Mouse (Mus musculus) cerebellum, postnatal 4 days (tissue): ENCODE measurements around the gene Nhsl2.

ENCODE experiments used
- DNase-seq, 2 experiments: peaks; one replicate each; pipeline ENCODE4 v3.0.0; 2022; ENCODE audit warnings: low spot score in 2 of 2, mixed read lengths in 1 of 2

Nhsl2 gene

DNA sequence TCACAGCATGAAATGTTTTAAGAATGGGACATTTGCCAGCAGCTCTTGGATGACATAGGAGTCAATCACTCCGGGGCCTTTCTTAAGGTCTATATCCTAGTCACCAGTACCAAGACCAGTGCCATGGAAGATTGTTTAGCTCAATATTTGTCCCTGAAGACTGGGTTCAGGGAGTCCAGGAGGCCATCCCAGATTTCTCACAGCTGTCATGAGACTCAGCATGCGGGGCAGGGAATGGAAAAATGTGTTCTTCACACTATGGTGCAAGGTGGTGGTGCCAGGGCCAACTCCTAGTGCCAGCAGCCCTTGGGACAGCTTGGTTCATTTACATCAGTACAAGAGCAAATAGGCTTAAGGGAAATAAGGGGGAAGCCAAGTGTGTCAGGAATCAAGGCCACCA lies 131.4 kb downstream of the Nhsl2 start:
- no peak for DNase-seq

DNA sequence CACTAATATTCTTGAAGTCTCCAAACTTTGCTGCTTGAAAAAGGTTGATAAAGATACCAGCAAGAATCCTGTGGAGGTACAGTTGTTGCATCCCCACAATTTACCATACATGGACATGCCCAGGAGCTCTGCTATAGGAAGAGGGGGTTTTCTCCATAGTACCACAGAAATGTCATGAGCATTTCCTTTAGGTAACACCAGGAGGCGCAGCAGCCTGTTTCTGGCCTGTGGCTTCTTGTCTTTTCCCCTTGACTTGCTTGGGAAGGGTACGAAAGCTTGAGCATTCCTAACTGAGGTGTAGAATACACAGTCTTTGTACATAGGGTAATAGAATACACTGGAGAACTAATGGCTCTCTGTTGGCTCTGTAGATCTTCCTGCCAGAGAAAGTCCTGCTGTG lies 132.3 kb downstream of the Nhsl2 start:
- no peak for DNase-seq

DNA sequence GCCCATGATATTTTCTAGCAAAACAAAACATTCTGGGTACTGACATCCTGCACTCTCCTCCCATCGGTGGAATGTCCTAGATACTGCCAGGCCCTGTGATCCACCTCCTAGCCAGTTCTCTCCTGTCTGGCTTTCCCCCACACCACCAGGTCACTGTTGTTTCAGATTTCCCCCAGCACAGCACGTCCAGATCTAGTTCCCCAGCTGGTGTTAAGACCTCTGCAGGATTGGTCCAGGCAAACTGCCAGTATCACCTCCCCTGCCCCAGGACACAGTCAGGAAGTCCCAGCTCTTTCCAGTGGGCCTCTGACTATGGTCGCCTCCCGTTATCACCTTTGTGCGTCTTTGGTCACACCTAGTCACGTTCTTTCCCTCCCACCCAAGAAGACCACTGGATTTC lies 134.5 kb downstream of the Nhsl2 start:
- DNase-seq = no peak

DNA sequence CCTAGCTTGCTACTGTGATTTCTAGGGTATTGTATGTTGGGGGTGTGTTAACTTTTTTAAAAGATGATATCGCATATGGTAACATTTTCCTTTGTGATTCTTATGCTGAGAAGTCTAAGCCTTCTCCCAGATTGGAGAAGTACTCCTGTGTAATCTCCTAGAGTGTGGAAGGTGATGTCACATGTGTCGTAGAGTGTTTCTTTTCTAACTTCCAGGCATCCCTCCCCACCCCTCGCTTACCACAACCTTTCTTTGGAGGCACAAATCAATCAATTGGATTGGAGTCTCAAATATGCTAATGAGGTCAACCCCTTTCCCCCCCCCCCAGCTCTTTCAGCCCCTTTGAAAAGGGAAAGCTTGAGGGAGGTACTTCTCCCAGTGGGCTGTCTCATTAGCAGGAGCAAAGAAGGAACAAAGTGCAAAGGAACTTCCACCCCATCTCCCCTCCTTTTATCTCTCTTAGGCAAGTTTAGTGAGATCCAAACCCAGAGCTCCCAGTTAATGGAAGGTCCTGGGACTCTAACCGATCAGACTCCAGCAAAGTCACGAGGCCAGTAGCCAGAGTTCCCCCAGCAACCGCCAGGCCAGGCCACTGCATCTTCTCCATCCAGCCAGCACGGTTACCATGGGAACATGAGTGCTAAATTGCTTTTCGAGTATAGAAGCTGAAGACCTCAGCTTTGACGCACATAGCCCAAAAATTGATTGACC lies 137.6 kb downstream of the Nhsl2 start:
- no peak for DNase-seq

DNA sequence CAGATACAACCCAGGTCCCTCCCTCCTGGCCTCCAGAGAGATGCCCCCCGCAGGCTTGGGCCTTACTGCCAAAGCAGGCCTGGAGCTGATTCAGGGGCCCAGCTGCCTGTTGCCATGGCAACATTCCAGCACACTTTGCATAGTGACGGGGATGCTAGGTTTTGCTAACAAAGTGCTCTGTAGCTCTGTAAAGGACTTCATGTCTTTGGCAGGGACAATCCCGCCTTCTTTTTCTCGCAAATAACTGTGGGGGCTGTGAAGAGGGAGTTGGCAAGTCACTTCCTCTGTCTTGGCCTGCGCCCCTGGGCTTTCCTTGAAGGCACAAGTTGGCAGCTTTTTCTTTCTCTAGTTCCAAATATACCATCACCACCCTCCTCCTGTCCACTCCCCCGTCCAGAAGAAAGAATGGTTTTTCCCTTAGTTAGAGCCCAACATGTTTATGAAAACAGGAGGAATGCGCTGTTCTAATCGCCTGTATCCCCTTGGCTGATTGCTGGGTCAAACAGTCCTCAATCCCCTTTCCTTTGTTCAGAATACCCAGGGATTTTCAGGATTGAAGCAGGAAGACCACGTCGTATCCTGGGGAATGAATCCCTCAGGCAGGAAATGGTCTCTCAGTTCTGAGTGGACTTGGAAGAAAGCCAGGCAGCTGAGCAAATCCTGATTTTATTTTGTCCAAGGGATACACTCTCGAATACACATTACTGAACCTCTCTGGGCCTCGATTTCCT lies 144.8 kb downstream of the Nhsl2 start:
- peak; percentile 26 to 53 for DNase-seq

DNA sequence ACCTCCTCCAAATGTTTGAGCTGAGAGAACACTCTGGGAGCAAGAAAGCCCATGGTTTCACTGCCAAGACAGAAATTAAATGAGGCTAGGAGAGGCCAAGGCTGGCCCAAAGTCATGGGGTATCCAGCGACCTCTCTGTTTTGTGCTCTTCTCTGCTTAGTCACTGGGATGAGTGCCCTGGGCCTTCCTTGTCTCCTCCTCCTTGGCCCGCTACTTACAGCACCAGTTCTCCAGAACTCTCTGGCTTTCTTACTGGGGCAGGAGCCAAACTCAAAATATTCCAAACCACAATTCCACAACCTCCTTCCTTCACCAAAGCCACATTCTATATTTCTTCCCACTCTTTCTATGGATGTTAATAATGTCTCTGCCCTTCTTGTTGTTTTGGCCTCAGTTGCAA lies 147.5 kb downstream of the Nhsl2 start:
- DNase-seq = no peak

DNA sequence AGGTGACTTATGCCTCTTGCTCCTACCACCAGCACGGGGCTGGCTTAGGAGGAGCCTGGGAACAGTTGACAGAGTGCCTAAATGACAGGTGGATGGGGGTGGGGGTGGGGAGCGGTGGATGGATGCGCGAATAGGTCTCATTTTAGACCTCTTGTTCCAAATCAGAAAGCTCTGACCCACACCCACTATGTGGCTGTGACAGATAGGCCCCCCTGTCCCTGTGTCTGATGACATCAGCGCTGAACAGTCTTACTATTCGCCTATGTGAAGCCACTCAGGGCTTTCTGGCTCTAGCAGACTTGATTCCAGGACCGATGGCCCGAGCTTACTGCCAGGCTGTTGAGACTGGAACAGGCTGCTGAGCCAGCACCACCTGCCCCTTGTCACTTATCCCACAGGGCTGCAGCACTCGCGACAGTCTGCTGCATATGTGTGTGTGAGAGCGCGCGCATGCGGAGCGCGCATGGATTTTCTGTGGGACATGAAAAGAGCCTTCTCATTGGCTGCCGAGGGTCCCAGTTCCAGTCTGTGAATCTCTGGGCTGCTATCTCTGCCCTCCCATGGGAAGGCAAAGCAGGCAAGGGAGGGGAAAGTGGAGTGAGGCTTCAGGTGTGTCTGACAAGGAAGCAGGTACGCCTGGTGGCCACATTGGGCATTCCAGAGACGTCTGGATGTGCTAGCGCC lies 154.6 kb downstream of the Nhsl2 start:
- DNase-seq = peak in 1 of 2 experiments; percentile 22

DNA sequence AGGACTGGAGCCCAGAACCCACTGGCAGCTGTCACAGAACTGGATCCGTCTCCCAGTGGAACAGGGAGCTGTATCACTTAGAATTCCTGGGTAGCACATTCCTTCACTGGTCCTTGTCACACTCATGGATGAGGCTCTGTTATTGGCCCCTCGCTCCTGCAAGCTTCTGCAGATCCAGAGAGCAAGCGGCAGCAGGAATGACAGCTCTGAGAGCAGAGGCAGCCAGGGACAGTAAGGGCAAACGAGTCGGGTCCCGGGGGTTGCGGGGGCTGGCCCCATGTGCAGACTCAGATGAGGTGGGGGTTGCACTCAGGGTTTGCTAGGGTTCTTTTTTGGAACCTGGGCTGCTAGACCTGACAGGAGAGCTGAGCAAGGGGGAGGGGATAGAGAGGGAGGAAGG lies 155.2 kb downstream of the Nhsl2 start:
- DNase-seq = no peak

DNA sequence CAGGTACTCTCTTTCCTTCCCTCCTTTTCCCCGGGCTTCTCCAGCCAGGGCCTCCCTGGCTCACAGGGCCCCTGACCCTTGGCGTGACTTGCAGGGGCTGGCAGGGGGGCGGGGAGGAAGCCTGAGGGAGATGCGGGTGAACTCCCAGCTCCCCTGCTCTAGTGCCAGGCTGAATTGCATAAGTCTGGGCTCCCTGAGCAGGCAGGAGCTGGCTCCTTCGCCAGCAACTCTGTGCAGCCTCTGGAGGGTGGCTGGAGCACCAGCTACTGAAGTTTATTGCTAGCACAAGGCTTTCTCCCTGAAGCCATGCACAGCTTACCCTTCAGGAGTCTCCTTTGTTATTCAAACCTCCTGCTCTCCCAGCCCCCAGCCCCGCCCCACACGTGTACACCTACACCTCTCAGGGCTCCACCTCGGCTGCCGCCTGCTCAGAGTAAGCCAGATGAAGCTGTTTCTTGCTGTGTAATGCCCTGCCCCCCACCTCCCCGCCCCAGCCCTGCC lies 156.0 kb downstream of the Nhsl2 start:
- DNase-seq = no peak

DNA sequence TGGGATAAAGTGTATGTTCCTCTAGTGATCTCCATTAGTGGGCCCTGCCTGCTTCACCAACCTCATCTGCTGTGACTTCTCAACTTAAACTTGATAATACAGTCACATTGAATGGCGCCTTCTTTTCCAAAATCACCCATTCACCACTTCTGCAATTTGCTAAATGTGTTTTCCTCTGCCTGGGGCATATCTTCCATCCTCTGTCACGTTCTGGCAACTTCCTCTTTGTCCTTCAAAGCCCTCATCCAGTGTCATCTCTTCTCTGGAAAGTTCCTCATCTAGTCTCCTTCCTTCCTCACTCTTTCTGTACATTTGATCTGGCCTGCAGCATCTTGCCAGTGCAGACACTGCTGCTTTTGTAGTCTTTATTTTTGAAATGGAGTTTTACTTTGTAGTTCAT lies 158.8 kb downstream of the Nhsl2 start:
- DNase-seq = no peak

DNA sequence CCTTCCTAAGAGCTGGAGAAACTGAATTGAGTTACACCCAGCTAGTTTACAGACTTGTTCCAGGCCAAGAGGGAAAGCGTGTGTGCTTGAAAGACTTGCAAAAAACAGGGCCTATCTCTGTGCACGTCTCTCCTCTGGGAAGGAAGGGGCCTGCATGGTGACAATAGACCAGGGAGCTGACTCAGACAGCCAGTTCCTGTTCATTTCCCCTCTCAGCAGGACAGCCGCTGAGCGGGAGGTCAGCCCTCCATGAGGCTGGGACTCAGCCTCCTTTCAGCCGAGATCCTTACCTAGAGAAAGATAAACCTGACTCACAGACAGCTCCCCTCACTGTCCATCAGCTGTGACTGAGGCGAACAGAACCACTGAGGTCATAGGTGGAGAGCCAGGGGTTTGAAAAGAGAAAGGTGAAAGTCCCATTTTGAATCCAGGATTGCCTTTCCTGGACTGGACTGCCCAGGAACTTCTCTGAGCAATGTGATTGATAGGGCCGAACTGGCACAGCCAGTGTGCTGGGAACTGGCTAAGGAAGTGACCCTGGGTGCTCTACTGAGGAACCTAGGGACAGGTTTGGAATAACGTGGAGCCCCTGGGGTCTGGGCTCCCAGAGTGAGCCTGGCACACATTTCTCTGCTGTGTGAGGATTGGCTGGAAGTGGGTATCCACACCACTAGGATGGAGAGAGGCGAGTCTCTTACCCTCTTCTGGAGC lies 168.2 kb downstream of the Nhsl2 start:
- no peak for DNase-seq

DNA sequence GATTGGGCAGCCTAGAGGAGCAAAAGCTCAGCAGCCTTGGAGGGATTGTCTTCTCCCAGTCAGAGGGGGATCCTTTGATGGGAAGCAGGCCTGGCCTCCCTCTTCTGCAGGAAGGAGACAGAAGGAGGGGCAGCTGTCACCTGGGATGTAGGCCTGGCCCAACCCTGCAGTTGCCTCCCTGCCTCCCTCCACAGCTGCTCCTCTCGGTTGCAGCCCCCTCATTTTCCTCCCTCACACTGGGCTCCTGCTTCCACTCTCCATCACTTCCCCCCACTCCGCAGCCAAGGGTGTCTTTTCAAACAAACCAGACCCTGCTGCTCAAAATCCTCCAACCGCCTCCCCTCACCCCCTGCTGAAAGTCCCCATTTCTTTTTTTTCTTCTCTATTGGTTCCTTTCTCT lies 169.7 kb downstream of the Nhsl2 start:
- no peak for DNase-seq

DNA sequence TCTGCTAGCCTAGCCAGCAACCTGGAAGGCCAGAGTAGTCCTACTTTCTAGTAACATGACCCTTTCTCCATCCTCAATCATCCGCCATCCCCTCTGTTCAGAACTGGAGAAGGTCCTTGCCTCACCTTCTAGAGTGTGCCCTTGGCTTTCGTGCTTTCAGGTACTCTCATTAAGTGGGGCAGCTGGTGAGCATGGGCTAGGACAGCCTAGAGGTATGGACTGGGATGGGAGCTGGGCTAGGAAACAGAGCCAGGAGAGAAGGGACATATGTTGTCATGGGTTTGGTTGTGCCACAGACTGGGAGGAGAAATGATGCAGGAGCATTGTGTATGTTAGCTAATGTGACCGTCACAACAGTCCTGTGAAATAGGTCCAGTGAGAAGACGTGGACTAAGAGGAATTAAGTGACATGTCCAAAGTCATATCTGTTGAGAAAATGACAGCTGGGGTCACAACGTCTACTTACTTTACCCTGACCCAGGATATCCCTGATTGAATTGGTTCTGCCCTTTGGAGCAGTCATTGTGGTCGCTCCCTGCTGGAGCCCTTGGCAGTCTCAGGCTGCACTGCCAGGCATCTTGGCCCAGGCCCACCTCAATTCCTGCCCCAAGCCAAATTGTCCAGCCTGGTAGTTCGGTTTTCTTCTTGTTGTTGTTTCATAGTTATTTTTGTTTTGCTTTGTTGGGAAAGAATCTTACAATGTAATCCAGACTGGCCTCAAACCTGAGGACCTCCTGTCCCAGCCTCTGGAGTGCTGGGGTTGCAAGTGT lies 170.5 kb downstream of the Nhsl2 start:
- DNase-seq = no peak

DNA sequence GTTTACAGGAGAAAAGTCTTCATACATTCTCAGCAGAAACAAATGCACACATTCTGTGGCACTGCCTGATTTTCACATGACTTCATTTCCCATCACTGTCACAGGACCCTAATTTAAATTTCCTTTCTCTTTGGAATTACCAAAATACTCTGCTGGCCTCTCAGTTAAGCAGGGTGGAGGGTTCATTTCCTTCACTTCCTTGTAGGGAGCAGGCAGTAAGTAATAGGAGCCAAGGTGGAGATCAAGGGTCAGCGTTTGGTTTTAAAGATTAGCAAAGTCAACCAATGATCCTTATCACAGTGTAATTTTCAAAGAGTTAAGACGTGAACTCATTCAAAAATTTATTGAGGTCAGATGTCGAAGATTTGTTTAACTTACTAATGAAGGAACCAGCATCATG lies 175.8 kb downstream of the Nhsl2 start:
- no peak for DNase-seq

DNA sequence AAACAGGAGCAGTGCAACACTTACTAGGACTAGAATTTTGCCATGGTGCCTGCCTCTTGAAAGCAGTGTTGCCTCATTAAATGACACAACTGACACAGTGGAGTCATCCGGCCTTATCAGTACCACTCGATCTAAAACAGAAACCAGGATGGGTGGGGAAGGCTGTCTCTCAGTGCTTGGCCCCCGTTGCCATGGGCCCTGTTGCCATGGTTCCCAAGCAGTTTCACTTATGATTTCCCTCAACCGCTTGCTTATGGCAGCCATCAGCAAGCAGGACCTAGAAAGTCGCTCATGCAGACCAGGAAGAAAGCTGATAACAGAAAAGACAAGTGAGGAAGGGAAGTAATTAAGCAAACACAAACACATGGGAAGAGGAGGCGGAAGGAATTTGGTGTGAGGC lies 182.7 kb downstream of the Nhsl2 start:
- no peak for DNase-seq

DNA sequence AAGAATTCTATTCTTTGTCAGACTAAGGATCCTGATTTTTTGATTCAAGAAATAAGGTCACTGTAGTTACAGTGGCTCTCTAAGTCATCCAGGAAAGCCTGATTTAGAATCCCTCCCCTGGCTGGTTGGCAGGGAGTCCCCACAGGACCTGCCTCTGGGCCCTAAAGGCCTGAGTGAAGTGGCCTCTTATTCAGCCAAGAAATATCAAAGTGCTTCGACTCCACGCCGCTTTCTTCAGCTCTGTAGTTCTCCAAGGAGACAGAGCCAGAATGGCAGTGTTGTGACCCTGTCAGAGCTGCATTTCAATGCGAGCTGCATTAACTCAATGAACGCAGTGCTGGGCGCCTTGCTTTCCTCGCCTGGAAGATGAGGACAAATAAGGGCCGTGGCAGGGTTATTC lies 183.2 kb downstream of the Nhsl2 start:
- DNase-seq = no peak

DNA sequence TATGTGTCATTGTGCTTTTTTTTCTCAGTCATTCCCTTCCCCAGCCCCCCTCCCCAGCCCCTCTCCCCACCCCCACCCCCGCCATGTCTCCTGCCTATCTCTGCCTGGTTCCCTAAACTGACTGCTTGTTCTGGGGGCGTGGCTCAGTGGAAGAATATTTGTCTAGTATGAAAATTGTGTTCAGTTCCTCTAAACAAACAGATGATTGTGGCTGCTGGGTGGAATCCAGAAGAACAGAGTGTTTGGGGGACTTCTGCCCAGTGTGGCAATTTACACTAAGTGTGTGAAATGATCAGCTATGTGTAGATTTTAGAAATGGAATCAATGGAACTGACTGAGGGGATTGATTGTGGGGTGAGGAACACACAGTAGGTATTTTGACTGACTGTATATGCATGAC lies 184.4 kb downstream of the Nhsl2 start:
- no peak for DNase-seq

DNA sequence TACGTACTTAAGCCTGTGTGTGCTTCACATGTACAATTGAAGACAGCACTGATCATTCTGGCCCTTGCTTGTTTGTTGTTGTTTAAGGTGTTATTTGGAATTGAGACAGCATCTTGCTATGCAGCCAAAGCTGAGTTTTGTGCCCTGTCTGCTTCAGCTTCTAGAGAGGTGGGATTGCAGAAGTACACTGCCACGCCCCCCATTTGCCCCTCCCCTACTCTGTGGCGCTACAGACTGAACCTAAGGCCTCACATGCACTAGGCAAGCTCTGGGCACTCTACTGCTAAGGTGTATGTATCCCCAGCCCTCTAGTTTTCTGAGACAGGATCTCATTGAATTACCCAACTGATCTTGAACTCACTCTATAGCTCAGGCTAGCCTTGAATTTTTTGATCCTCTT lies 186.5 kb downstream of the Nhsl2 start:
- no peak for DNase-seq

DNA sequence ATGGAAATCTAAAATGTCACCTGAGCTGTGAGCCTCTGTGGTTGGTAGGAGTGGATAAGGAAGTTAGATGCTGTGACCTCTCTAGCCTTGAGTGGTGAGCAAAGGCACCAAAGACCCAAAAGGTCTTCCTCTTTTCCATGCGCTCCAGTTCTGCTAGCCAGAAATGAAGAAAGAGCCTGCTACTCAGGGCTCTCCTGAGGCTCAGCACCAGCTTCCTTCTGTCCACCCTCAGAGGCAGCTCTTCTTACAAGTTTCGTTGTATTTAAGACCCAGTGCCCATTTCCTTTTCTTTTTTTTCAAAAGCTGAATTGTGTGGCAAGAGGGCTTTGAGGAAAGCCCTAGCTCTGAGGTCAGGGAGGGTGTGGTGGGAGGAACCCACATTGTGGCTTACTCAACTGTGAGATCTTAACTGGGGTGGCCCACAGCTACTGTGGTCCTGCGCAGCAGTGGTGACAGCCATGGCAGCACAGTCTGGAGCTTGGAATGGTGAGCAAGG lies 187.7 kb downstream of the Nhsl2 start:
- DNase-seq = no peak

DNA sequence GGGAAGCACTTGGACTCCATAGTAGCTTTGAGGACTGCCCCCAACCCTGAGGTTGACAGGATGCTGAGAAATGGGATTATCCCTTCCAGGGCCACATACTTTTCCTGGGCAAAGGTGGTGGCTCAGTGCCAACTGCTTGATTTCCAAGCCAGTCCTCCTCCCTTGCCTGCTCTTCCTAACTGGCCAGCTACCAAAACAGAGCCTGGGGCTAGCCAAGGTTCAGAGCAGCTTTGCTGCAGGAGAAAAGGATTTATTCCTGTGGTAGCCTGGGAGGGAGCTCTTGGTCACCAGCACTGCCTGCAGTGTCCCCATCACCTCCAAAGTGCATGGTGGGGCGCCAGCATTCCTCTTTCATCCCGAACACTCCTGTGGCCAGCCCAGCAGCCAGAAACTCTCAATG lies 188.3 kb downstream of the Nhsl2 start:
- no peak for DNase-seq

DNA sequence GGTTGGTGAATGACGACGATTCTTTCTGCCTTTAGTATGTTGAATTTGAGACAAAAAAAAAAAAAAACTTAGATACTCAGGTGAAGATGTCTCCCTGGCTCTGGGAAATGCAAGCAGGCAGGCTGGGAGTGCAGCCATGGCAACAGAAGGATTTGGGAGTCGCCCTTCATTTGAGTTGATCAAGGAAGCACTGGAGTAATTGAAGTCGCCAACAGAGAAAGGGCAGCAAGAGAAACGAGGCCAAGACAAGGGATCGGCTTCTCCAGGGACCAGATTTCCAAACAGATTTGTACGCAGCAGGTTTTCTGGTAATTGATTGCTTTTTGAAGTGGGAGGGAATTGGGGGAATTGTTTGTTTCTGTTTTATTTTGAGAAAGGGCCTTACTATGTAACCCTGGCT lies 192.4 kb downstream of the Nhsl2 start:
- no peak for DNase-seq
